In the genomic region with DNA sequence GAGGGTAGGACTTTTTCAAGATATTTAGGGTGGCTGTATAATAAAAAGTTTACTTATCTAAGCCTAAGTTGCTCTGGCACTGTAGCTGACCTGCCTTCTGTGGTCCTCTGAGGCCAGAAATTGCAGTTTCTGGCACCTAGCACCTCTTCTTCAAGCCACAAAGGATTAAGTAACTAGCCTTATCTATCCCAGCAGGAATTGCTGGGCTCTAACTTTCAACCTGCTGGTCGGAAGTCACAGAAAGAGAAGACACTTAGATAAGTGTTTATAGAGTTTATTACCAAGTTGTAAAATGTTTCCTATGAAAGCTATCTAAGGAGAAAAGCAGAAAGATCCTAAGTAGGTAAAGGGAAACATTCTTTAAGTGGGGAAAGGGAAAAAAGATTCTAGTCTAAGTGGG, we compare ENCODE assay signal across 9 mouse cellular contexts.
ATAC-seq and TF ChIP-seq lines count a peak whose summit lies in the region.
"Had no signal": no experiment of that assay in that cellular context is flagged by ENCODE, and none has a peak within 500 bp of the region (broad histone marks: within the 10 kb centered on the region; RNA-seq: fewer than 3 reads in every experiment).

No protein-coding gene starts in this region.

- H3K27me3 ChIP-seq in intestine, embryonic 15.5 days (replicated peaks): no peaks in the 10 kb centered on the region
- no peaks in the 10 kb centered on the region for H3K27me3 ChIP-seq in intestine, postnatal 0 days (replicated peaks; ENCODE audit: control insufficient read depth, insufficient read depth, low read length)
- no peaks in the 10 kb centered on the region for H3K27me3 ChIP-seq in intestine, embryonic 16.5 days (replicated peaks; ENCODE audit: control insufficient read depth, insufficient read depth, low read length)
- H3K27me3 ChIP-seq in kidney, embryonic 14.5 days (ENCODE audit: control insufficient read depth, insufficient read depth, low read length): no peaks in the 10 kb centered on the region
- H3K27me3 ChIP-seq: CH12.LX had no signal

- no peak overlapping the region for H3K9ac ChIP-seq in intestine, embryonic 15.5 days
- H3K9ac ChIP-seq in intestine, postnatal 0 days (ENCODE audit: low read depth, low read length): no peak overlapping the region
- no peak overlapping the region for H3K9ac ChIP-seq in intestine, embryonic 16.5 days (ENCODE audit: low read depth, low read length)
- no peak overlapping the region for H3K9ac ChIP-seq in kidney, embryonic 14.5 days (ENCODE audit: low read depth, low read length)

- TF ChIP-seq CTCF in intestine, postnatal 0 days (IDR thresholded peaks at IDR 0.05; ENCODE audit: low read depth): no peak

- 21% methylated on average over 1 of the region's 1 CpGs for WGBS in intestine, embryonic 15.5 days
- 19% methylated on average over 1 of the region's 1 CpGs for WGBS in intestine, postnatal 0 days
- WGBS in intestine, embryonic 16.5 days: 18% methylated on average over 1 of the region's 1 CpGs
- 41% methylated on average over 1 of the region's 1 CpGs for WGBS in kidney, embryonic 14.5 days

- no peak overlapping the region for H3K4me2 ChIP-seq in intestine, embryonic 15.5 days (replicated peaks)
- H3K4me2 ChIP-seq in intestine, postnatal 0 days (replicated peaks; ENCODE audit: low read depth): no peak overlapping the region
- H3K4me2 ChIP-seq in intestine, embryonic 16.5 days (ENCODE audit: low read depth, low read length): no peak overlapping the region
- H3K4me2 ChIP-seq in kidney, embryonic 14.5 days (replicated peaks; ENCODE audit: low read depth, low read length): no peak overlapping the region

- H3K9me3 ChIP-seq in intestine, embryonic 15.5 days: no peaks in the 10 kb centered on the region
- no peaks in the 10 kb centered on the region for H3K9me3 ChIP-seq in intestine, postnatal 0 days (ENCODE audit: control insufficient read depth)
- no peaks in the 10 kb centered on the region for H3K9me3 ChIP-seq in intestine, embryonic 16.5 days (ENCODE audit: control insufficient read depth, low read length)
- H3K9me3 ChIP-seq in kidney, embryonic 14.5 days (ENCODE audit: control insufficient read depth, low read length): no peaks in the 10 kb centered on the region
- H3K9me3 ChIP-seq: G1E had no signal

- no peak overlapping the region for H3K27ac ChIP-seq in intestine, embryonic 15.5 days
- no peak overlapping the region for H3K27ac ChIP-seq in intestine, postnatal 0 days (ENCODE audit: low read depth, low read length)
- H3K27ac ChIP-seq in intestine, embryonic 16.5 days (ENCODE audit: low read length): no peak overlapping the region
- no peak overlapping the region for H3K27ac ChIP-seq in kidney, embryonic 14.5 days (ENCODE audit: low read depth, low read length)

- H3K36me3 ChIP-seq in intestine, embryonic 15.5 days: no peaks in the 10 kb centered on the region
- no peaks in the 10 kb centered on the region for H3K36me3 ChIP-seq in intestine, postnatal 0 days (ENCODE audit: control insufficient read depth, insufficient read depth)
- H3K36me3 ChIP-seq in intestine, embryonic 16.5 days (ENCODE audit: control insufficient read depth, insufficient read depth, low read length): no peaks in the 10 kb centered on the region
- H3K36me3 ChIP-seq in kidney, embryonic 14.5 days (ENCODE audit: control insufficient read depth, insufficient read depth, low read length): no peaks in the 10 kb centered on the region
- H3K36me3 ChIP-seq: G1E had no signal

- H3K4me1 ChIP-seq in intestine, embryonic 15.5 days (replicated peaks): no peaks in the 10 kb centered on the region
- H3K4me1 ChIP-seq in intestine, postnatal 0 days (replicated peaks; ENCODE audit: control insufficient read depth, insufficient read depth, low read length): no peaks in the 10 kb centered on the region
- H3K4me1 ChIP-seq in intestine, embryonic 16.5 days (ENCODE audit: control insufficient read depth, insufficient read depth, low read length): no peaks in the 10 kb centered on the region
- no peaks in the 10 kb centered on the region for H3K4me1 ChIP-seq in kidney, embryonic 14.5 days (ENCODE audit: control insufficient read depth, insufficient read depth, low read length)

- no peak overlapping the region for H3K4me3 ChIP-seq in intestine, embryonic 15.5 days (replicated peaks)
- H3K4me3 ChIP-seq in intestine, postnatal 0 days (ENCODE audit: low read depth, low read length): no peak overlapping the region
- H3K4me3 ChIP-seq in intestine, embryonic 16.5 days (ENCODE audit: low read length): no peak overlapping the region
- no peak overlapping the region for H3K4me3 ChIP-seq in kidney, embryonic 14.5 days (ENCODE audit: low read length)

- peak; percentile 65; the same call in 1 of the 2 replicates for ATAC-seq in intestine, embryonic 15.5 days
- ATAC-seq in intestine, postnatal 0 days: no peak
- peak; percentile 72 for ATAC-seq in intestine, embryonic 16.5 days
- ATAC-seq in kidney, embryonic 14.5 days (ENCODE audit: low FRiP score, low TSS enrichment): no peak
- ATAC-seq: activated CD4-positive, CD25-positive, alpha-beta regulatory T cell, adult 4 months; CD4-positive, CD25-positive, alpha-beta regulatory T cell, adult 4 months; Patski had no signal

Comparison
In these comparisons a context has a peak if more than half of its experiments do, and no peak if none do; other contexts are left out.
1. ATAC-seq: peak in intestine, embryonic 15.5 days (single experiment) and intestine, embryonic 16.5 days (single experiment); none in intestine, postnatal 0 days (single experiment) and kidney, embryonic 14.5 days (single experiment).